Mouse (Mus musculus) layer of hippocampus, adult 2 months (tissue): ENCODE measurements around the gene Usp10. TPM values are rescaled to one million over a fixed set of nuclear protein-coding genes. Genes with fewer than 3 reads are reported as not detected.

Source experiments
- DNase-seq, 2 experiments: peaks; one replicate each; pipeline ENCODE4 v3.0.0; 2022; ENCODE audit warnings: low spot score in 2 of 2
- H3K27ac ChIP-seq: fragments of 200-600 bp; 2 replicates; pipeline ENCODE4 v1.8.1; 2022
- H3K4me3 ChIP-seq: fragments of 200-600 bp; 2 replicates; pipeline ENCODE4 v1.8.1; 2022; ENCODE audit warnings: mild to moderate bottlenecking
- CTCF ChIP-seq: fragments of 200-600 bp; conservative IDR thresholded peaks from 2 replicates; pipeline ENCODE4 v1.8.1; 2022; ENCODE audit warnings: antibody characterized with exemption, mild to moderate bottlenecking, moderate library complexity
- total RNA-seq, 2 experiments: library from RNA; stranded (reverse); gene quantifications; 2 replicates each; pipeline ENCODE4 v1.2.3; 2021

Gene Usp10
- total RNA-seq, 2 experiments from 2014 or later = 93.6 to 98.1 TPM

GRCm38 (mm10) chr8:119897933-119898332 lies 12.2 kb upstream of the Usp10 start:
- H3K4me3 ChIP-seq = no peak overlapping the region
- no peak for TF ChIP-seq CTCF
- H3K27ac ChIP-seq = no peak overlapping the region
- DNase-seq = no peak

- H3K27ac ChIP-seq = no peak overlapping the region
- H3K4me3 ChIP-seq = no peak overlapping the region
- DNase-seq = no peak
- TF ChIP-seq CTCF = no peak
These were observed 8.8 kb upstream of the Usp10 start for GRCm38 (mm10) chr8:119901349-119901748.

GRCm38 (mm10) chr8:119901952-119902351 lies 8.2 kb upstream of the Usp10 start:
- TF ChIP-seq CTCF = no peak
- no peak overlapping the region for H3K4me3 ChIP-seq
- no peak for DNase-seq
- no peak overlapping the region for H3K27ac ChIP-seq

GRCm38 (mm10) chr8:119904323-119904911 lies 5.7 kb upstream of the Usp10 start:
- no peak for DNase-seq
- no peak overlapping the region for H3K4me3 ChIP-seq
- no peak for TF ChIP-seq CTCF
- no peak overlapping the region for H3K27ac ChIP-seq

- no peak for TF ChIP-seq CTCF
- H3K4me3 ChIP-seq = peak within 1 kb of the TSS; percentile 76
- DNase-seq = peak; percentile 87 to 93
- peak within 1 kb of the TSS; percentile 96 for H3K27ac ChIP-seq
These were observed 542 bp downstream of the Usp10 start, which contains the start of gene Gm20388 for GRCm38 (mm10) chr8:119910547-119911257. TSS of gene Gm20388 (plus strand) at chr8:119910841.

- H3K4me3 ChIP-seq = peak overlapping the region; percentile 76
- no peak for TF ChIP-seq CTCF
- H3K27ac ChIP-seq = peak overlapping the region; percentile 96
- no peak for DNase-seq
These were observed 1.2 kb downstream of the Usp10 start for GRCm38 (mm10) chr8:119911258-119911962.

- H3K4me3 ChIP-seq = no peak overlapping the region; the same call in 1 of the 2 replicates
- DNase-seq = no peak
- no peak overlapping the region for H3K27ac ChIP-seq
- TF ChIP-seq CTCF = no peak
These were observed 2.5 kb downstream of the Usp10 start for GRCm38 (mm10) chr8:119912643-119913042.

- Histone ChIP-seq H3K27ac (no peak overlapping the region), H3K4me3 (no peak overlapping the region; the same call in 1 of the 2 replicates)
- no peak for TF ChIP-seq CTCF
- DNase-seq = no peak
These were observed 3.0 kb downstream of the Usp10 start for GRCm38 (mm10) chr8:119913181-119913580.

GRCm38 (mm10) chr8:119914161-119914560 lies 4.0 kb downstream of the Usp10 start:
- H3K4me3 ChIP-seq = no peak overlapping the region
- no peak for TF ChIP-seq CTCF
- no peak for DNase-seq
- H3K27ac ChIP-seq = no peak overlapping the region

GRCm38 (mm10) chr8:119915298-119915697 lies 5.1 kb downstream of the Usp10 start:
- TF ChIP-seq CTCF = no peak
- no peak for DNase-seq
- H3K4me3 ChIP-seq = no peak overlapping the region
- no peak overlapping the region for H3K27ac ChIP-seq

- Histone ChIP-seq H3K4me3 (no peak overlapping the region), H3K27ac (no peak overlapping the region)
- no peak for TF ChIP-seq CTCF
- no peak for DNase-seq
These were observed 6.2 kb downstream of the Usp10 start for GRCm38 (mm10) chr8:119916237-119916892.

GRCm38 (mm10) chr8:119917415-119917814 lies 7.3 kb downstream of the Usp10 start:
- Histone ChIP-seq H3K4me3 (no peak overlapping the region), H3K27ac (no peak overlapping the region)
- no peak for TF ChIP-seq CTCF
- DNase-seq = no peak

- DNase-seq = no peak
- H3K27ac ChIP-seq = no peak overlapping the region
- no peak overlapping the region for H3K4me3 ChIP-seq
- TF ChIP-seq CTCF = no peak
These were observed 8.0 kb downstream of the Usp10 start for GRCm38 (mm10) chr8:119918155-119918567.
